Comparison of ENCODE assay signal across 10 mouse cellular contexts in genomic region chr2:57113431-57113830, GRCm38 (mm10). TPM values are rescaled to one million over a fixed set of nuclear protein-coding genes. Genes with fewer than 3 reads are reported as not detected.
DNase-seq lines count a peak whose midpoint lies in the region; ATAC-seq and TF ChIP-seq lines count a peak whose summit lies in the region.
"Had no signal": no experiment of that assay in that cellular context is flagged by ENCODE, and none has a peak within 500 bp of the region (broad histone marks: within the 10 kb centered on the region; RNA-seq: fewer than 3 reads in every experiment).

No protein-coding gene starts in this region.

- peak; percentile 38 for DNase-seq in heart, embryonic 10.5 days (ENCODE audit: low spot score)
- no peak for DNase-seq in heart, postnatal 25 days (ENCODE audit: low spot score)
- DNase-seq in stomach, postnatal 0 days (ENCODE audit: low spot score), result no peak
- DNase-seq: cerebellum, postnatal 10 days; thymus, postnatal 36 days had no signal

- peaks cover 55% of the 10 kb centered on the region for H3K27me3 ChIP-seq in heart, embryonic 10.5 days (ENCODE audit: insufficient read depth, poor library complexity, severe bottlenecking)
- peaks cover 65% of the 10 kb centered on the region for H3K27me3 ChIP-seq in megakaryocyte, embryonic 14.5 days (replicated peaks)
- H3K27me3 ChIP-seq in liver, embryonic 12.5 days (replicated peaks), result peaks cover 76% of the 10 kb centered on the region
- no peaks in the 10 kb centered on the region; the same call in 1 of the 2 replicates for H3K27me3 ChIP-seq in stomach, postnatal 0 days (ENCODE audit: control insufficient read depth, insufficient read depth, low read length)

- WGBS in heart, embryonic 10.5 days, result 17% methylated on average over 5 of the region's 5 CpGs
- WGBS in liver, embryonic 12.5 days (ENCODE audit: insufficient replicate concordance), result 26% methylated on average over 5 of the region's 5 CpGs
- 71% methylated on average over 5 of the region's 5 CpGs for WGBS in stomach, postnatal 0 days

- H3K4me3 ChIP-seq in heart, embryonic 10.5 days, result peak overlapping the region; percentile 91; the same call in 1 of the 2 replicates
- peak overlapping the region; percentile 6 for H3K4me3 ChIP-seq in megakaryocyte, embryonic 14.5 days (replicated peaks)
- H3K4me3 ChIP-seq in liver, embryonic 12.5 days, result peak overlapping the region; percentile 76
- H3K4me3 ChIP-seq in stomach, postnatal 0 days (ENCODE audit: low read depth, low read length), result peak overlapping the region; percentile 84; the same call in 1 of the 2 replicates

- H3K27ac ChIP-seq in heart, embryonic 10.5 days, result no peak overlapping the region
- no peak overlapping the region for H3K27ac ChIP-seq in liver, embryonic 12.5 days
- no peak overlapping the region for H3K27ac ChIP-seq in stomach, postnatal 0 days (replicated peaks)

- H3K4me2 ChIP-seq in liver, embryonic 12.5 days, result peak overlapping the region; percentile 99
- peak overlapping the region; percentile 99 for H3K4me2 ChIP-seq in stomach, postnatal 0 days (replicated peaks; ENCODE audit: low read depth)

- intact Hi-C loops in heart, postnatal 25 days (cut with DNase I), result loop anchor here (2.0 to 5.0 kb wide), 2 partner anchors 13 to 244 kb away; no protein-coding TSS in a partner anchor

- no peaks in the 10 kb centered on the region for H3K9me3 ChIP-seq in heart, embryonic 10.5 days
- H3K9me3 ChIP-seq in megakaryocyte, embryonic 14.5 days, result peaks cover 18% of the 10 kb centered on the region
- H3K9me3 ChIP-seq in liver, embryonic 12.5 days (replicated peaks), result no peaks in the 10 kb centered on the region
- no peaks in the 10 kb centered on the region for H3K9me3 ChIP-seq in stomach, postnatal 0 days (ENCODE audit: control insufficient read depth, low read length)

- peaks cover 17% of the 10 kb centered on the region for H3K4me1 ChIP-seq in heart, embryonic 10.5 days
- H3K4me1 ChIP-seq in megakaryocyte, embryonic 14.5 days, result peaks cover 35% of the 10 kb centered on the region
- H3K4me1 ChIP-seq in liver, embryonic 12.5 days, result peaks cover 24% of the 10 kb centered on the region
- H3K4me1 ChIP-seq in stomach, postnatal 0 days (replicated peaks; ENCODE audit: control insufficient read depth, insufficient read depth), result no peaks in the 10 kb centered on the region

- no peak for TF ChIP-seq EP300 in stomach, postnatal 0 days (optimal IDR thresholded peaks at IDR 0.05)

- no peaks in the 10 kb centered on the region for H3K36me3 ChIP-seq in heart, embryonic 10.5 days
- H3K36me3 ChIP-seq in megakaryocyte, embryonic 14.5 days (replicated peaks; ENCODE audit: low read length), result peaks cover 7% of the 10 kb centered on the region
- no peaks in the 10 kb centered on the region for H3K36me3 ChIP-seq in liver, embryonic 12.5 days
- H3K36me3 ChIP-seq in stomach, postnatal 0 days (ENCODE audit: control insufficient read depth, insufficient read depth, low read length), result no peaks in the 10 kb centered on the region

- no peak overlapping the region for H3K9ac ChIP-seq in liver, embryonic 12.5 days
- H3K9ac ChIP-seq in stomach, postnatal 0 days (ENCODE audit: low read length), result no peak overlapping the region

- no peak for ATAC-seq in megakaryocyte, adult 5-6 weeks (ENCODE audit: poor library complexity, severe bottlenecking)
- ATAC-seq in liver, embryonic 12.5 days, result no peak
- no peak for ATAC-seq in stomach, postnatal 0 days (ENCODE audit: low FRiP score, low TSS enrichment)
- no peak for ATAC-seq in erythroblast, adult 5-6 weeks (replicated peaks; ENCODE audit: low FRiP score, poor library complexity, severe bottlenecking)
- no peak for ATAC-seq in frontal cortex, adult (ENCODE audit: low TSS enrichment)

- TF ChIP-seq CTCF in stomach, postnatal 0 days (IDR thresholded peaks at IDR 0.05; ENCODE audit: low read depth), result no peak

RNA-seq across cellular contexts. Expression of gene Nr4a2, which starts 10.4 kb away (rescaled TPM):
- polyA plus RNA-seq in heart, embryonic 10.5 days (2016; fragmentation: Nextera tagmentation; extraction: Ambion mirVana), result 2.3 and 3.4 TPM in 2 replicates
- total RNA-seq in heart, postnatal 25 days (2021), result 1 to 10 TPM; 1.3 to 1.8 TPM
- 0.66 and 0.82 TPM in 2 replicates for polyA plus RNA-seq in megakaryocyte, embryonic 14.5 days (2012; ENCODE audit: insufficient read depth, low replicate concordance)
- 1.9 and 6.6 TPM in 2 replicates for total RNA-seq in megakaryocyte, adult 5-6 weeks (2015)
- 1.7 and 1.8 TPM in 2 replicates for total RNA-seq in megakaryocyte, adult 5-6 weeks (2017)
- polyA plus RNA-seq in liver, embryonic 12.5 days (2016; fragmentation: Nextera tagmentation; extraction: Ambion mirVana), result 0.90 and 0.99 TPM in 2 replicates
- polyA plus RNA-seq in stomach, postnatal 0 days (2015; fragmentation: Nextera tagmentation; extraction: Ambion mirVana), result 6.4 and 14.1 TPM in 2 replicates
- total RNA-seq in erythroblast, adult 5-6 weeks (2015; ENCODE audit: low replicate concordance), result 1.7 and 2.5 TPM in 2 replicates
- total RNA-seq in erythroblast, adult 5-6 weeks (2017; ENCODE audit: low replicate concordance), result 0.70 and 1.1 TPM in 2 replicates

Comparison
In these comparisons a context has a peak if more than half of its experiments do, and no peak if none do; other contexts are left out.
1. H3K4me3 ChIP-seq: peak in every context shown above with its lines; median percentile 91 in heart, embryonic 10.5 days; 84 in stomach, postnatal 0 days; 76 in liver, embryonic 12.5 days; 6 in megakaryocyte, embryonic 14.5 days.